In the genomic region with DNA sequence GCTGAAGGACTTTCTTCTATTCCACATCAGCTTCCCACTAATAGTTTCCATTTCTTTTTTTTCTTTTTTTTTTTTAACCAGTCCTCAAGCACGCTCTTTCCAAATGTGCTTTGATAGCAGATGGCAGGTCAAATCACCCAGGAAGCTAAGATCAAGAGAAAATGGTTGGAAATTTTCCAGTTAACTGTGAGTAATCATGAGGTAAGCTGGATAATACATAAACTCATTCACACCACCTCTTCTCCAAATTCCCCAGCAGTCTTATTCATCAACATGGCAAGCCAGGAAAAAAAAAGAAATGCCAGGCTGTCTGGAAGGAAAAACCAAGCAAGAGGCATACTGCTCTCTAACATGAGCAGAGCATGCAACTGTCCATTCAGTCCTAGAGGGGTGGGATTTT, we compare ENCODE assay signal across 32 mouse cellular contexts.
DNase-seq lines count a peak whose midpoint lies in the region; ATAC-seq and TF ChIP-seq lines count a peak whose summit lies in the region.
"Had no signal": no experiment of that assay in that cellular context is flagged by ENCODE, and none has a peak within 500 bp of the region (broad histone marks: within the 10 kb centered on the region; RNA-seq: fewer than 3 reads in every experiment).

No protein-coding gene starts in this region.

- no peak overlapping the region for H3K27ac ChIP-seq in hindbrain, postnatal 0 days
- no peak overlapping the region for H3K27ac ChIP-seq in hindbrain, embryonic 12.5 days
- no peak overlapping the region for H3K27ac ChIP-seq in stomach, postnatal 0 days (replicated peaks)
- H3K27ac ChIP-seq in kidney, embryonic 15.5 days, result no peak overlapping the region
- no peak overlapping the region for H3K27ac ChIP-seq in intestine, embryonic 16.5 days (ENCODE audit: low read length)
- H3K27ac ChIP-seq: embryonic facial prominence, embryonic 12.5 days; heart, adult 2 months; hindbrain, embryonic 14.5 days; limb, embryonic 10.5 days; limb, embryonic 15.5 days; liver, embryonic 13.5 days; midbrain, embryonic 15.5 days; neural tube, embryonic 12.5 days had no signal

- peak; percentile 23 for DNase-seq in hindbrain, postnatal 0 days (ENCODE audit: low spot score)
- DNase-seq in Muller cell, postnatal 12 days (ENCODE audit: inconsistent ontology term), result peak; percentile 90
- DNase-seq in brain, embryonic 14.5 days (ENCODE audit: low read depth), result peak; percentile 5
- no peak for DNase-seq in stomach, postnatal 0 days (ENCODE audit: low spot score)
- DNase-seq in testis, postnatal 10 days (ENCODE audit: low spot score), result no peak
- DNase-seq: adrenal gland, adult 8-10 months; cerebellum, adult 11-12 months; cerebellum, adult 9-11 months; embryo, embryonic 11 days; heart, adult 2 months; heart, postnatal 4 days; kidney, adult 8-10 months; kidney, postnatal 10 days; layer of hippocampus, adult 9-11 months; liver, embryonic 13.5 days; lung, adult 18-20 months; lung, postnatal 4 days; right cerebral cortex, postnatal 14 days; thymus, postnatal 4 days had no signal

- H3K9me3 ChIP-seq in hindbrain, postnatal 0 days (ENCODE audit: low read length), result no peaks in the 10 kb centered on the region
- H3K9me3 ChIP-seq in hindbrain, embryonic 12.5 days (replicated peaks), result no peaks in the 10 kb centered on the region
- H3K9me3 ChIP-seq in stomach, postnatal 0 days (ENCODE audit: control insufficient read depth, low read length), result no peaks in the 10 kb centered on the region
- no peaks in the 10 kb centered on the region for H3K9me3 ChIP-seq in kidney, embryonic 15.5 days (replicated peaks)
- H3K9me3 ChIP-seq in intestine, embryonic 16.5 days (ENCODE audit: control insufficient read depth, low read length), result no peaks in the 10 kb centered on the region
- H3K9me3 ChIP-seq: embryonic facial prominence, embryonic 12.5 days; heart, embryonic 12.5 days; limb, embryonic 10.5 days; limb, embryonic 15.5 days; liver, embryonic 13.5 days; midbrain, embryonic 15.5 days; neural tube, embryonic 12.5 days had no signal

- ATAC-seq in hindbrain, postnatal 0 days, result no peak
- no peak for ATAC-seq in hindbrain, embryonic 12.5 days (ENCODE audit: low FRiP score)
- ATAC-seq in stomach, postnatal 0 days (ENCODE audit: low FRiP score, low TSS enrichment), result peak; percentile 29; the same call in 1 of the 2 replicates
- ATAC-seq in kidney, embryonic 15.5 days (replicated peaks; ENCODE audit: low FRiP score), result no peak
- no peak for ATAC-seq in intestine, embryonic 16.5 days
- ATAC-seq: forebrain, embryonic 16.5 days; inflammation-experienced regulatory T-cells, adult 6 months; lung, postnatal 0 days; midbrain, embryonic 15.5 days had no signal

- H3K9ac ChIP-seq in hindbrain, postnatal 0 days (replicated peaks; ENCODE audit: low read length), result no peak overlapping the region
- no peak overlapping the region for H3K9ac ChIP-seq in hindbrain, embryonic 12.5 days
- H3K9ac ChIP-seq in stomach, postnatal 0 days (ENCODE audit: low read length), result no peak overlapping the region
- no peak overlapping the region for H3K9ac ChIP-seq in kidney, embryonic 15.5 days
- H3K9ac ChIP-seq in intestine, embryonic 16.5 days (ENCODE audit: low read depth, low read length), result no peak overlapping the region
- H3K9ac ChIP-seq: embryonic facial prominence, embryonic 12.5 days; heart, embryonic 12.5 days; hindbrain, embryonic 14.5 days; limb, embryonic 15.5 days; liver, embryonic 13.5 days; midbrain, embryonic 15.5 days; neural tube, embryonic 12.5 days had no signal

- H3K4me3 ChIP-seq in hindbrain, postnatal 0 days (ENCODE audit: low read length), result no peak overlapping the region
- no peak overlapping the region for H3K4me3 ChIP-seq in hindbrain, embryonic 12.5 days
- no peak overlapping the region for H3K4me3 ChIP-seq in stomach, postnatal 0 days (ENCODE audit: low read depth, low read length)
- H3K4me3 ChIP-seq in kidney, embryonic 15.5 days (replicated peaks), result no peak overlapping the region
- no peak overlapping the region for H3K4me3 ChIP-seq in intestine, embryonic 16.5 days (ENCODE audit: low read length)
- H3K4me3 ChIP-seq: embryonic facial prominence, embryonic 12.5 days; heart, adult 2 months; heart, embryonic 12.5 days; limb, embryonic 10.5 days; limb, embryonic 15.5 days; liver, embryonic 13.5 days; midbrain, embryonic 15.5 days; neural tube, embryonic 12.5 days had no signal

- H3K4me1 ChIP-seq in hindbrain, postnatal 0 days (ENCODE audit: insufficient read depth, low read length), result peaks cover 3% of the 10 kb centered on the region; the same call in 1 of the 2 replicates
- H3K4me1 ChIP-seq in hindbrain, embryonic 12.5 days, result no peaks in the 10 kb centered on the region
- no peaks in the 10 kb centered on the region for H3K4me1 ChIP-seq in stomach, postnatal 0 days (replicated peaks; ENCODE audit: control insufficient read depth, insufficient read depth)
- no peaks in the 10 kb centered on the region for H3K4me1 ChIP-seq in kidney, embryonic 15.5 days
- H3K4me1 ChIP-seq in intestine, embryonic 16.5 days (ENCODE audit: control insufficient read depth, insufficient read depth, low read length), result no peaks in the 10 kb centered on the region
- H3K4me1 ChIP-seq: embryonic facial prominence, embryonic 12.5 days; midbrain, embryonic 15.5 days; neural tube, embryonic 12.5 days had no signal

- 46% methylated on average over 1 of the region's 1 CpGs for WGBS in hindbrain, postnatal 0 days
- WGBS in hindbrain, embryonic 12.5 days, result 79% methylated on average over 1 of the region's 1 CpGs
- 63% methylated on average over 1 of the region's 1 CpGs for WGBS in stomach, postnatal 0 days
- 89% methylated on average over 1 of the region's 1 CpGs for WGBS in kidney, embryonic 15.5 days
- 81% methylated on average over 1 of the region's 1 CpGs for WGBS in intestine, embryonic 16.5 days

- no peaks in the 10 kb centered on the region for H3K36me3 ChIP-seq in hindbrain, postnatal 0 days (ENCODE audit: insufficient read depth, low read length)
- H3K36me3 ChIP-seq in hindbrain, embryonic 12.5 days, result no peaks in the 10 kb centered on the region
- no peaks in the 10 kb centered on the region for H3K36me3 ChIP-seq in stomach, postnatal 0 days (ENCODE audit: control insufficient read depth, insufficient read depth, low read length)
- H3K36me3 ChIP-seq in kidney, embryonic 15.5 days, result no peaks in the 10 kb centered on the region
- no peaks in the 10 kb centered on the region for H3K36me3 ChIP-seq in intestine, embryonic 16.5 days (ENCODE audit: control insufficient read depth, insufficient read depth, low read length)
- H3K36me3 ChIP-seq: embryonic facial prominence, embryonic 12.5 days; heart, embryonic 12.5 days; limb, embryonic 10.5 days; limb, embryonic 15.5 days; liver, embryonic 13.5 days; midbrain, embryonic 15.5 days; neural tube, embryonic 12.5 days had no signal

- no peaks in the 10 kb centered on the region for H3K27me3 ChIP-seq in hindbrain, postnatal 0 days (ENCODE audit: insufficient read depth, low read length)
- H3K27me3 ChIP-seq in hindbrain, embryonic 12.5 days, result no peaks in the 10 kb centered on the region
- no peaks in the 10 kb centered on the region for H3K27me3 ChIP-seq in stomach, postnatal 0 days (ENCODE audit: control insufficient read depth, insufficient read depth, low read length)
- no peaks in the 10 kb centered on the region for H3K27me3 ChIP-seq in kidney, embryonic 15.5 days
- H3K27me3 ChIP-seq in intestine, embryonic 16.5 days (replicated peaks; ENCODE audit: control insufficient read depth, insufficient read depth, low read length), result no peaks in the 10 kb centered on the region
- H3K27me3 ChIP-seq: embryonic facial prominence, embryonic 12.5 days; heart, embryonic 12.5 days; limb, embryonic 15.5 days; liver, embryonic 13.5 days; midbrain, embryonic 15.5 days; neural tube, embryonic 12.5 days had no signal

- TF ChIP-seq POLR2A in brain, embryonic 14.5 days (IDR thresholded peaks at IDR 0.05; ENCODE audit: borderline replicate concordance, extremely low read depth, insufficient read depth, insufficient read length, poor library complexity, severe bottlenecking), result no peak

- no peak for TF ChIP-seq CTCF in hindbrain, postnatal 0 days (IDR thresholded peaks at IDR 0.05; ENCODE audit: low read depth)
- TF ChIP-seq CTCF in brain, embryonic 14.5 days (IDR thresholded peaks at IDR 0.05; ENCODE audit: borderline replicate concordance, extremely low read depth, insufficient read depth, insufficient read length), result no peak
- no peak for TF ChIP-seq CTCF in stomach, postnatal 0 days (IDR thresholded peaks at IDR 0.05; ENCODE audit: low read depth)

- TF ChIP-seq EP300 in stomach, postnatal 0 days (optimal IDR thresholded peaks at IDR 0.05), result no peak

- H3K4me2 ChIP-seq in hindbrain, postnatal 0 days (ENCODE audit: low read depth, low read length), result no peak overlapping the region
- no peak overlapping the region for H3K4me2 ChIP-seq in hindbrain, embryonic 12.5 days (replicated peaks)
- no peak overlapping the region for H3K4me2 ChIP-seq in stomach, postnatal 0 days (replicated peaks; ENCODE audit: low read depth)
- no peak overlapping the region for H3K4me2 ChIP-seq in kidney, embryonic 15.5 days
- H3K4me2 ChIP-seq in intestine, embryonic 16.5 days (ENCODE audit: low read depth, low read length), result no peak overlapping the region
- H3K4me2 ChIP-seq: embryonic facial prominence, embryonic 12.5 days; heart, embryonic 12.5 days; hindbrain, embryonic 14.5 days; limb, embryonic 15.5 days; liver, embryonic 13.5 days; midbrain, embryonic 15.5 days; neural tube, embryonic 12.5 days had no signal

Comparison
In these comparisons a context has a peak if more than half of its experiments do, and no peak if none do; other contexts are left out.
1. DNase-seq: peak in hindbrain, postnatal 0 days (single experiment), Muller cell, postnatal 12 days (single experiment) and brain, embryonic 14.5 days (single experiment); none in stomach, postnatal 0 days (single experiment) and testis, postnatal 10 days (single experiment).